In genomic region chr7:81078740-81079139, GRCm38 (mm10) we compare ENCODE assay signal across 27 mouse cellular contexts. TPM values are rescaled to one million over a fixed set of nuclear protein-coding genes. Genes with fewer than 3 reads are reported as not detected.
DNase-seq lines count a peak whose midpoint lies in the region; ATAC-seq and TF ChIP-seq lines count a peak whose summit lies in the region.
"Had no signal": no experiment of that assay in that cellular context is flagged by ENCODE, and none has a peak within 500 bp of the region (broad histone marks: within the 10 kb centered on the region; RNA-seq: fewer than 3 reads in every experiment).

No protein-coding gene starts in this region.

- 79% methylated on average over 6 of the region's 6 CpGs for WGBS in limb, embryonic 14.5 days
- WGBS in limb, embryonic 10.5 days = 85% methylated on average over 6 of the region's 6 CpGs
- WGBS in heart, embryonic 14.5 days = 14% methylated on average over 6 of the region's 6 CpGs

- H3K4me2 ChIP-seq in limb, embryonic 14.5 days (replicated peaks; ENCODE audit: low read depth, low read length, severe bottlenecking) = no peak overlapping the region
- H3K4me2 ChIP-seq in heart, embryonic 14.5 days (ENCODE audit: low read length) = peak overlapping the region; percentile 44
- H3K4me2 ChIP-seq: hindbrain, embryonic 13.5 days; midbrain, embryonic 13.5 days; neural tube, embryonic 12.5 days had no signal

- no peak for TF ChIP-seq POLR2A in limb, embryonic 14.5 days (IDR thresholded peaks at IDR 0.05; ENCODE audit: borderline replicate concordance, extremely low read depth, insufficient read depth, insufficient read length)

- H3K27ac ChIP-seq in limb, embryonic 14.5 days (replicated peaks; ENCODE audit: low read depth, low read length) = no peak overlapping the region
- no peak overlapping the region for H3K27ac ChIP-seq in limb, embryonic 10.5 days
- peak overlapping the region; percentile 98 to 99 for H3K27ac ChIP-seq in heart, embryonic 14.5 days (replicated peaks in 1 of 2; ENCODE audit: control insufficient read depth in 1 of 2, insufficient read depth in 1 of 2, low read depth in 2 of 2, low read length in 2 of 2)
- H3K27ac ChIP-seq: forebrain, embryonic 10.5 days; hindbrain, embryonic 13.5 days; kidney, postnatal 0 days; midbrain, embryonic 13.5 days; neural tube, embryonic 12.5 days had no signal

- H3K9me3 ChIP-seq in limb, embryonic 14.5 days (ENCODE audit: control insufficient read depth, low read length) = no peaks in the 10 kb centered on the region
- H3K9me3 ChIP-seq in limb, embryonic 10.5 days (replicated peaks) = no peaks in the 10 kb centered on the region
- H3K9me3 ChIP-seq in heart, embryonic 14.5 days (ENCODE audit: control insufficient read depth, low read length) = no peaks in the 10 kb centered on the region
- H3K9me3 ChIP-seq: forebrain, embryonic 10.5 days; hindbrain, embryonic 13.5 days; megakaryocyte, embryonic 14.5 days; midbrain, embryonic 13.5 days; neural tube, embryonic 12.5 days had no signal

- peaks cover 3% of the 10 kb centered on the region; the same call in 1 of the 2 replicates for H3K4me1 ChIP-seq in limb, embryonic 14.5 days (ENCODE audit: control insufficient read depth, insufficient read depth, low read length)
- H3K4me1 ChIP-seq in limb, embryonic 10.5 days = peaks cover 51% of the 10 kb centered on the region
- H3K4me1 ChIP-seq in heart, embryonic 14.5 days (ENCODE audit: control insufficient read depth in 2 of 2, insufficient read depth in 2 of 2, low read length in 2 of 2) = peaks cover 56 to 64% of the 10 kb centered on the region in 2 experiments

- H3K4me3 ChIP-seq in limb, embryonic 14.5 days (replicated peaks; ENCODE audit: low read length) = no peak overlapping the region
- no peak overlapping the region for H3K4me3 ChIP-seq in limb, embryonic 10.5 days
- no peak overlapping the region; a peak in 1 of 4 replicates for H3K4me3 ChIP-seq in heart, embryonic 14.5 days (ENCODE audit: control insufficient read depth in 1 of 2, insufficient read depth in 1 of 2, low read depth in 1 of 2, low read length in 2 of 2)
- H3K4me3 ChIP-seq: forebrain, embryonic 10.5 days; hindbrain, embryonic 13.5 days; megakaryocyte, embryonic 14.5 days; midbrain, embryonic 13.5 days; neural tube, embryonic 12.5 days had no signal

- H3K36me3 ChIP-seq in limb, embryonic 14.5 days (ENCODE audit: control insufficient read depth, insufficient read depth, low read length) = no peaks in the 10 kb centered on the region
- H3K36me3 ChIP-seq in limb, embryonic 10.5 days = no peaks in the 10 kb centered on the region
- H3K36me3 ChIP-seq in heart, embryonic 14.5 days (ENCODE audit: control insufficient read depth, insufficient read depth, low read length) = peaks cover 72% of the 10 kb centered on the region
- H3K36me3 ChIP-seq: forebrain, embryonic 10.5 days; hindbrain, embryonic 13.5 days; midbrain, embryonic 13.5 days; neural tube, embryonic 12.5 days had no signal

- no peak overlapping the region for H3K9ac ChIP-seq in limb, embryonic 14.5 days (ENCODE audit: low read depth, low read length, severe bottlenecking)
- H3K9ac ChIP-seq in heart, embryonic 14.5 days (ENCODE audit: low read length) = peak overlapping the region; percentile 64
- H3K9ac ChIP-seq: hindbrain, embryonic 13.5 days; liver, postnatal 0 days; midbrain, embryonic 13.5 days; neural tube, embryonic 12.5 days had no signal

- no peaks in the 10 kb centered on the region for H3K27me3 ChIP-seq in limb, embryonic 14.5 days (ENCODE audit: control insufficient read depth, insufficient read depth, low read length)
- no peaks in the 10 kb centered on the region for H3K27me3 ChIP-seq in limb, embryonic 10.5 days (ENCODE audit: low read depth, poor library complexity, severe bottlenecking)
- no peaks in the 10 kb centered on the region for H3K27me3 ChIP-seq in heart, embryonic 14.5 days (ENCODE audit: control insufficient read depth, insufficient read depth, low read length)
- H3K27me3 ChIP-seq: midbrain, embryonic 13.5 days had no signal

- intact Hi-C loops in heart, postnatal 25 days (cut with DNase I) = loop anchor here (5.0 kb wide), 1 partner anchor 59 kb away; no protein-coding TSS in a partner anchor

- DNase-seq in limb, embryonic 14.5 days (ENCODE audit: low spot score) = peak; percentile 27
- no peak for DNase-seq in limb, embryonic 10.5 days (ENCODE audit: low spot score)
- peak; percentile 54 for DNase-seq in heart, adult 8-10 months (ENCODE audit: low spot score)
- peak; percentile 38 for DNase-seq in heart, postnatal 25 days (ENCODE audit: low spot score)
- no peak for DNase-seq in thymus, postnatal 14 days
- no peak for DNase-seq in adrenal gland, adult 8-10 months
- DNase-seq in urinary bladder, postnatal 25 days (ENCODE audit: low spot score) = no peak
- DNase-seq: cerebellum, adult 11 months; cerebellum, adult 9-11 months; kidney, adult 11 months; layer of hippocampus, adult 9-11 months; liver, postnatal 0 days; lung, postnatal 36 days; retina, postnatal 1 day; thymus, postnatal 36 days had no signal

- no peak for ATAC-seq in limb, embryonic 14.5 days (ENCODE audit: low FRiP score, low read depth)
- ATAC-seq in heart, embryonic 14.5 days (ENCODE audit: insufficient number of reproducible peaks, insufficient read depth, low FRiP score, low read depth) = peak; percentile 80
- ATAC-seq: forebrain, embryonic 16.5 days; liver, postnatal 0 days; midbrain, embryonic 13.5 days had no signal

RNA-seq across cellular contexts. Expression of gene Alpk3, which starts 21.3 kb away (rescaled TPM):
- polyA plus RNA-seq in limb, embryonic 14.5 days (2012; rRNA removed) = 3.4 and 3.5 TPM in 2 replicates
- polyA plus RNA-seq in limb, embryonic 14.5 days (2014; fragmentation: Nextera tagmentation; extraction: Ambion mirVana) = 3.2 and 3.9 TPM in 2 replicates
- polyA plus RNA-seq in limb, embryonic 10.5 days (2016; fragmentation: Nextera tagmentation; extraction: Ambion mirVana) = 0.19 and 0.48 TPM in 2 replicates
- total RNA-seq in heart, adult 8-10 months (2022) = 100 to 1,000 TPM; 138 to 167 (median 145) TPM
- 22.8 and 25.3 TPM in 2 replicates for polyA plus RNA-seq in heart, embryonic 14.5 days (2014; fragmentation: Nextera tagmentation; extraction: Ambion mirVana)
- total RNA-seq in heart, postnatal 25 days (2021) = 100 to 1,000 TPM; 101 to 115 TPM
- total RNA-seq in adrenal gland, adult 8-10 months (2022) = under 1 TPM; 0.12 to 0.24 (median 0.19) TPM
- polyA plus RNA-seq: liver, adult 2 months had no signal

RNA-seq across cellular contexts. Expression of gene Slc28a1, which starts 35.9 kb away (rescaled TPM):
- polyA plus RNA-seq in limb, embryonic 14.5 days (2012; rRNA removed) = 0.26 and 0.40 TPM in 2 replicates
- 0.06 TPM in 1 of 2 replicates, not detected in the other for polyA plus RNA-seq in limb, embryonic 14.5 days (2014; fragmentation: Nextera tagmentation; extraction: Ambion mirVana)
- polyA plus RNA-seq in limb, embryonic 10.5 days (2016; fragmentation: Nextera tagmentation; extraction: Ambion mirVana) = 0.09 TPM in 1 of 2 replicates, not detected in the other
- under 1 TPM in 3 of 4 experiments, not detected in 1; 0.09 to 0.31 (median 0.16) TPM for total RNA-seq in heart, adult 8-10 months (2022)
- polyA plus RNA-seq in heart, embryonic 14.5 days (2014; fragmentation: Nextera tagmentation; extraction: Ambion mirVana) = 0.07 and 0.11 TPM in 2 replicates
- total RNA-seq in heart, postnatal 25 days (2021) = under 1 TPM; 0.10 to 0.11 TPM
- total RNA-seq in adrenal gland, adult 8-10 months (2022) = not detected
- total RNA-seq: granulocyte monocyte progenitor cell, adult 5-6 weeks had no signal
- polyA plus RNA-seq: embryonic facial prominence, embryonic 11.5 days; forebrain, embryonic 10.5 days; forebrain, embryonic 16.5 days; hindbrain, embryonic 13.5 days; midbrain, embryonic 13.5 days; neural tube, embryonic 12.5 days; stomach, embryonic 14.5 days had no signal

Comparison
In these comparisons a context has a peak if more than half of its experiments do, and no peak if none do; other contexts are left out.
1. DNase-seq: peak in limb, embryonic 14.5 days (single experiment), heart, adult 8-10 months (single experiment) and heart, postnatal 25 days (single experiment); none in limb, embryonic 10.5 days (single experiment), thymus, postnatal 14 days (single experiment), adrenal gland, adult 8-10 months (single experiment) and urinary bladder, postnatal 25 days (single experiment).
2. H3K27ac ChIP-seq: peak in heart, embryonic 14.5 days (2 of 2); none in limb, embryonic 14.5 days (single experiment) and limb, embryonic 10.5 days (single experiment).
3. RNA of gene Alpk3, which starts 21.3 kb away (total RNA-seq): 138 to 167 TPM in heart, adult 8-10 months and 101 to 115 TPM in heart, postnatal 25 days; 0.12 to 0.24 TPM in adrenal gland, adult 8-10 months; every median in the first group is over 10 times any median in the second.